Mouse (Mus musculus) testis, adult 2 months (tissue): ENCODE data around the gene M1ap.

ENCODE experiments used
- CTCF ChIP-seq: fragments of 200-500 bp; IDR thresholded peaks from 2 replicates; pipeline ENCODE4 v1.5.1; 2012; ENCODE audit warnings: low read depth, mild to moderate bottlenecking, inconsistent platforms, low read length, moderate library complexity; ENCODE audit not compliant: control insufficient read depth, insufficient read depth, insufficient replicate concordance
- POLR2A ChIP-seq: fragments of 200-500 bp; IDR thresholded peaks from 2 replicates; pipeline ENCODE4 v1.6.1; 2012; ENCODE audit warnings: low read depth, mild to moderate bottlenecking, inconsistent platforms, low read length, moderate library complexity; ENCODE audit not compliant: control insufficient read depth

GRCm38 (mm10) chr6:82919520-82919919, 27.2 kb upstream of the M1ap start:
- TF ChIP-seq POLR2A (no peak), CTCF (no peak)
